7 mouse cellular contexts compared by ENCODE assay signal in the genomic region with DNA sequence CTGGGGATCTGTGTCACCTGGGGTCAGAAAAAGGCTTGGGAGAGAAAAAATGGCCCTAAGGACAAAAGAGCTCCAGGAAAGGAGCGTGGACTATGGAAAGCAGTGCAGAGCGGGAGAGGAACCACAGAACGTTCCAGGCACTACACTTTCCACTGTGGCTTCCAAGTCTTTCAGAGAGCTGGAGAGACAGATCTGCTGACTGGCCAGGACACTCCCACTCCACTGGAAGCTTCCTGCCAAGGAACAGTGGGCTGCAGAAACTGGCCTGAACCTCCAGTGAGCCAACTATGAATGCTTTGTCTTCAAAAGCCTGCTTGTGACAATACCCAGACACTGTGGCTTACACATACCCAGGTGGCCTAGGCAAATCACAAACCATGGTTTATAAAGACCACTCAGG.
A peak's percentile ranks its signal among the peaks of the same experiment; 100 is the strongest.
DNase-seq lines count a peak whose midpoint lies in the region; ATAC-seq lines count a peak whose summit lies in the region.

No protein-coding gene starts in this region.

- no peaks in the 10 kb centered on the region for H3K9me3 ChIP-seq in lung, embryonic 15.5 days
- H3K9me3 ChIP-seq in hindbrain, embryonic 12.5 days (replicated peaks) = no peaks in the 10 kb centered on the region

- peaks cover 10% of the 10 kb centered on the region; the same call in 1 of the 2 replicates for H3K4me1 ChIP-seq in lung, embryonic 15.5 days
- peaks cover 4% of the 10 kb centered on the region for H3K4me1 ChIP-seq in hindbrain, embryonic 12.5 days

- no peak overlapping the region for H3K4me3 ChIP-seq in lung, embryonic 15.5 days
- no peak overlapping the region for H3K4me3 ChIP-seq in hindbrain, embryonic 12.5 days

- no peak overlapping the region for H3K4me2 ChIP-seq in lung, embryonic 15.5 days
- no peak overlapping the region for H3K4me2 ChIP-seq in hindbrain, embryonic 12.5 days (replicated peaks)

- H3K27me3 ChIP-seq in lung, embryonic 15.5 days = no peaks in the 10 kb centered on the region
- H3K27me3 ChIP-seq in hindbrain, embryonic 12.5 days = no peaks in the 10 kb centered on the region

- intact Hi-C loops in heart, postnatal 36 days (cut with DNase I) = loop anchor here (2.0 kb wide), 1 partner anchor 26 kb away; no protein-coding TSS in a partner anchor

- no peak overlapping the region for H3K9ac ChIP-seq in lung, embryonic 15.5 days
- no peak overlapping the region for H3K9ac ChIP-seq in hindbrain, embryonic 12.5 days

- WGBS in lung, embryonic 15.5 days = 71% methylated on average over 3 of the region's 3 CpGs
- WGBS in hindbrain, embryonic 12.5 days = 93% methylated on average over 3 of the region's 3 CpGs

- peaks cover 16% of the 10 kb centered on the region; the same call in 1 of the 2 replicates for H3K36me3 ChIP-seq in lung, embryonic 15.5 days
- H3K36me3 ChIP-seq in hindbrain, embryonic 12.5 days = peaks cover 14% of the 10 kb centered on the region; the same call in 1 of the 2 replicates

- DNase-seq in urinary bladder, postnatal 14 days (ENCODE audit: low spot score) = peak; percentile 40
- DNase-seq in urinary bladder, adult 18-20 months (ENCODE audit: low spot score in 2 of 2) = no peak
- peak; percentile 66 to 68 for DNase-seq in heart, postnatal 36 days
- no peak for DNase-seq in thymus, postnatal 36 days

- peak; percentile 86 for ATAC-seq in frontal cortex, adult (ENCODE audit: low TSS enrichment)
- peak; percentile 56; the same call in 1 of the 2 replicates for ATAC-seq in lung, embryonic 15.5 days (ENCODE audit: borderline replicate concordance, extremely low read depth, low FRiP score, low TSS enrichment)
- ATAC-seq in hindbrain, embryonic 12.5 days (ENCODE audit: low FRiP score) = no peak

- peak overlapping the region; percentile 29; the same call in 1 of the 2 replicates for H3K27ac ChIP-seq in lung, embryonic 15.5 days
- no peak overlapping the region for H3K27ac ChIP-seq in hindbrain, embryonic 12.5 days

Comparison
In these comparisons a context has a peak if more than half of its experiments do, and no peak if none do; other contexts are left out.
1. DNase-seq: peak in urinary bladder, postnatal 14 days (single experiment) and heart, postnatal 36 days (2 of 2); none in urinary bladder, adult 18-20 months (0 of 2) and thymus, postnatal 36 days (0 of 2).